Mouse (Mus musculus): ENCODE data around the gene Tank.
A peak's percentile ranks its signal among the peaks of the same experiment; 100 is the strongest.

Gene Tank

GRCm38 (mm10) chr2:61655382-61656281, 77.2 kb downstream of the Tank start:
- DNase-seq (ENCODE audit: low spot score in 2 of 2), result peak in 1 of 2 experiments; percentile 65

- DNase-seq (ENCODE audit: low spot score in 2 of 2), result peak; percentile 38 to 75
These were observed 78.3 kb downstream of the Tank start for GRCm38 (mm10) chr2:61656421-61657411.

- no peak for DNase-seq (ENCODE audit: low spot score in 2 of 2)
These were observed 80.9 kb downstream of the Tank start for GRCm38 (mm10) chr2:61659254-61659653.

GRCm38 (mm10) chr2:61662833-61663232, 84.4 kb downstream of the Tank start:
- no peak for DNase-seq (ENCODE audit: low spot score in 2 of 2)

GRCm38 (mm10) chr2:61663573-61664241, 85.3 kb downstream of the Tank start:
- no peak for DNase-seq (ENCODE audit: low spot score in 2 of 2)

GRCm38 (mm10) chr2:61667420-61667819, 89.0 kb downstream of the Tank start:
- no peak for DNase-seq (ENCODE audit: low spot score in 2 of 2)

GRCm38 (mm10) chr2:61668260-61668659, 89.9 kb downstream of the Tank start:
- peak; percentile 50 to 78 for DNase-seq (ENCODE audit: low spot score in 2 of 2)

- no peak for DNase-seq (ENCODE audit: low spot score in 2 of 2)
These were observed 96.2 kb downstream of the Tank start for GRCm38 (mm10) chr2:61674555-61674954.

GRCm38 (mm10) chr2:61681572-61681971, 103.2 kb downstream of the Tank start:
- no peak for DNase-seq (ENCODE audit: low spot score in 2 of 2)

GRCm38 (mm10) chr2:61686533-61686932, 108.1 kb downstream of the Tank start:
- no peak for DNase-seq (ENCODE audit: low spot score in 2 of 2)

GRCm38 (mm10) chr2:61689086-61689485, 110.7 kb downstream of the Tank start:
- no peak for DNase-seq (ENCODE audit: low spot score in 2 of 2)
